Mouse (Mus musculus) layer of hippocampus, postnatal 10 days (tissue): Measurements from ENCODE around the gene Gm16440. TPM values are rescaled to one million over a fixed set of nuclear protein-coding genes. Genes with fewer than 3 reads are reported as not detected.
A peak's percentile ranks its signal among the peaks of the same experiment; 100 is the strongest.
"Not testable (repeated sequence)": the region's sequence is repeated elsewhere in the genome, so short reads cannot be mapped to it uniquely, and the experiment has no call there.

ENCODE experiments used
- DNase-seq, 2 experiments: peaks; one replicate each; pipeline ENCODE4 v3.0.0; 2021; ENCODE audit warnings: low spot score in 2 of 2
- long read RNA-seq: library from polyadenylated mRNA; stranded (forward); transcript quantifications from one replicate; pipeline ENCODE4 v2.0.0, GENCODE M21; 2023
- total RNA-seq, 2 experiments: library from RNA; stranded (reverse); gene quantifications; 2 replicates each; pipeline ENCODE4 v1.2.3; 2021

The Gm16440 gene
- total RNA-seq, result not detected
- long read RNA-seq, result 0 reads

DNA sequence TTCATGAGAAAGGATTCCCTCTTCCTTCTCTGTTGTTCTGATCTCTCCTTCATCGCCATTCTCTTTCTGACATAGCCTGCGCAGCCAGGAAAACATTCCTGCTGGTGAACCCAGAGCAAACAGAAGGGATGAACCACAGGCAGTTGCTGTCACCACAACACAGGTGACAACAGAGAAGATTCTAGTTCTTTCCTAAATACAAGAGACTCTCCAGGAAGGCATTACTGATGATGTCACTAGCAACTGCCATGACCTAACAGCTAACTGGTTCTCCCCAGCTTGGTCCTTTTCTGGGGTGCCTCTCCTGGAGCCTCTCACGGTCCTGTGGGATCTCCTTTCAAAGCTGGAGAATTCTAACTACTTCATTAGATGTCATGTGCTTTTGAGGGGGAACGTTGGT is at the start of gene Gm16440:
Gene Gm16440 (minus strand): TSS at position 101 of the 400 bp plus-strand sequence.
- not testable (repeated sequence) for DNase-seq

DNA sequence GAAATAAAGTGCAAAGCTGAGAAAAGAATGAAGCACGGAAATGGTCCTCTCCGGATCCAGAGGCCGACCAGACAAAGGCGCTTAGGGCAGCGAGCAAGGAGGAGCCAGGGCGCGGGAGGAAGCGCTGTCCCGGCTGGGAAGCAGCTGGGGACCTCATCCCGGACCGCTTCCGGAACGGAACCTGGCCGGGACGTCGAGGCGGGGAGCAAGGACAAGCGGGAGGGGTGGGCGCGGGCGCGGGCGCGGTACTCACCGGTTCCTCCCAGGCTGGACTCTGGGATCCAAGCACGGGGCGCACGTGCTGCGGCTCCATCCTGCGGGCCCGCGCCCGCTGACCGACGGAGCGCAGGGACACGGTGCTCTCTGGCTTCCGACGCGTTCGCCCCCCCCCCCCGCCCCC is 36.6 kb upstream of the Gm16440 start:
- peak; percentile 32 to 44 for DNase-seq

DNA sequence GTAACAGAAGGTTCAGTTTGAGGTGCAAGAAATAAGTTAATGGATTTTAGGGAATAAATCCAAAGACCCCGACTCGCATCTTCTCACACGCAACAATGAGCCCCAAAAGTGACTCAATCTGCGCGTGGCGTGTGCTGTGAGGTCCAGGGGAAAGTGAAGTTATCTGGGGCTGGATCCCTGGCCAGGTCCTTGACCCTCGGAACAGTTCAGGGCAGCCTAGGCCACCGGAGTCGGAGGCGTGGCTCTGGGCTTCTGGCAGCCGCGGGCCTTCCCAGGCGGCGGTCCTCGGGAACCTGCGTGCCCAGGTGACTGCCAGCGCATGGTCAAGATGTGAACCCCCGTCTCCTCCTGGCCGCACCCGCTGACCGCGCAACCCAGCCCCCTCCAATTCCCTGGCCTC is 36.2 kb upstream of the Gm16440 start:
- DNase-seq, result not testable (repeated sequence)

DNA sequence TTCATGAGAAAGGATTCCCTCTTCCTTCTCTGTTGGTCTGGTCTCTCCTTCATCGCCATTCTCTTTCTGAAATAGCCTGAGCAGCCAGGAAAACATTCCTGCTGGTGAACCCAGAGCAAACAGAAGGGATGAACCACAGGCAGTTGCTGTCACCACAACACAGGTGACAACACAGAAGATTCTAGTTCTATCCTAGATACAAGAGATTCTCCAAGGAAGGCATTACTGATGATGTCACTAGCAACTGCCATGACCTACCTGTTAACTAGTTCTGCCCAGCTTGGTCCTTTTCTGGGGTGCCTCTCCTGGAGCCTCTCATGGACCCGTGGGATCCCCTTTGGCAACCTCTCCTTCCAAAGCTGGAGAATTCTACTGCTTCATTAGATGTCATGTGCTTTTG is 22.3 kb upstream of the Gm16440 start, which contains the start of gene Gm3591:
Gene Gm3591 (minus strand): TSS at position 101 of the 400 bp plus-strand sequence.
- not testable (repeated sequence) for DNase-seq

DNA sequence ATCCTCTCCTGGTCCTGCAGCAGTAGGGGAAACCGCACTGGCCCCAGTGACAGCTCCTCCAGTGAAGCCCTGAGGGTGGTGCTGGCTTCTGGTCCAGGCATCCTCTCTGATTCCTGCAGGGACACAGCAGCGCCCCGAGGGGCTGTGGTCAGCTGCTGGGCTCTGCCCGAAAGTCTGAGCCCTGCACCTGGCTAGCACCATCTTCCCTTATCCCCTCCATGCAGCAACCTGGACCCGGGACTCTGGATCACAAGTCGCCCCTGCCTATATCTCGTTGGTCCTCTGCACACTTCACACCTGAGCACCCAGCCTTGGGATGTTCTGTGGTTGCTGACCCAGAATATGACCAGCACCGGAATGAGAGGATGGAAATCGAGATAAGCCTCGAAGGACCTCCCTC is 46.5 kb downstream of the Gm16440 start, which contains the start of gene Gm3618:
Gene Gm3618 (minus strand): TSS at position 101 of the 400 bp plus-strand sequence.
- not testable (repeated sequence) for DNase-seq

Other genes starting within 250 kb of the Gm16440 start
- gene Gm21560, start 171.0 kb downstream of the Gm16440 start, total RNA-seq, result 1 to 10 TPM; 1.5 to 2.8 TPM
- gene Gm3411, start 103.1 kb downstream of the Gm16440 start, total RNA-seq, result 1 to 10 TPM; 3.5 to 4.0 TPM
- not detected for gene Gm21103, start 85.5 kb downstream of the Gm16440 start, total RNA-seq
- gene Gm3618, start 46.6 kb downstream of the Gm16440 start, total RNA-seq, result not detected
- 1 to 10 TPM in 1 of 2 experiments, not detected in 1; 6.8 TPM for gene Gm3591, start 22.2 kb upstream of the Gm16440 start, total RNA-seq
- gene Gm3594, start 54.3 kb upstream of the Gm16440 start, total RNA-seq, result not detected
- not detected for gene Gm8356, start 147.0 kb upstream of the Gm16440 start, total RNA-seq
- gene Gm3629, start 200.3 kb upstream of the Gm16440 start, total RNA-seq, result under 1 TPM in 1 of 2 experiments, not detected in 1; 0.40 TPM
- gene Gm3460, start 232.1 kb upstream of the Gm16440 start, total RNA-seq, result not detected